Mouse (Mus musculus) brain, embryonic 14.5 days (tissue): Measurements from ENCODE around the gene Olfr679. TPM values are rescaled to one million over a fixed set of nuclear protein-coding genes. Genes with fewer than 3 reads are reported as not detected.
"Not testable (repeated sequence)": the region's sequence is repeated elsewhere in the genome, so short reads cannot be mapped to it uniquely, and the experiment has no call there.

Experiments used
- DNase-seq: peaks from one replicate; pipeline ENCODE4 v3.0.0-alpha.2; 2011; ENCODE audit warnings: low read depth
- CTCF ChIP-seq: fragments of 200-500 bp; IDR thresholded peaks from 2 replicates; pipeline ENCODE4 v1.5.1; 2012; ENCODE audit warnings: inconsistent platforms, mild to moderate bottlenecking, moderate library complexity, borderline replicate concordance; ENCODE audit not compliant: insufficient read depth, insufficient read length; ENCODE audit errors: extremely low read depth
- POLR2A ChIP-seq: fragments of 200-500 bp; IDR thresholded peaks from 2 replicates; pipeline ENCODE4 v1.6.1; 2012; ENCODE audit warnings: mild to moderate bottlenecking, inconsistent platforms, borderline replicate concordance; ENCODE audit not compliant: poor library complexity, insufficient read depth, insufficient read length, severe bottlenecking; ENCODE audit errors: extremely low read depth
- polyA plus RNA-seq: library from polyadenylated mRNA; depleted of rRNA; stranded (reverse); fragments of >200 nt; gene quantifications from 2 replicates; pipeline ENCODE4 v1.2.3, GENCODE M21; 2012; rRNA removed

Gene Olfr679
- not detected in 2 replicates for polyA plus RNA-seq

GRCm38 (mm10) chr7:105080905-105081304 lies at the start of gene Olfr679:
TSS of gene Olfr679 (plus strand) at chr7:105081205.
- TF ChIP-seq POLR2A: no peak
- TF ChIP-seq CTCF: no peak
- DNase-seq: no peak

GRCm38 (mm10) chr7:105032398-105032797 lies 48.6 kb upstream of the Olfr679 start, which contains the start of gene Olfr676:
TSS of gene Olfr676 (plus strand) at chr7:105032698.
- DNase-seq: no peak
- TF ChIP-seq CTCF (no peak), POLR2A (no peak)

GRCm38 (mm10) chr7:105033836-105034235 lies 47.2 kb upstream of the Olfr679 start:
- peak; percentile 4 for DNase-seq
- TF ChIP-seq CTCF: peak; percentile 16; the same call in 1 of the 2 replicates

GRCm38 (mm10) chr7:105058951-105059350 lies 22.1 kb upstream of the Olfr679 start:
- TF ChIP-seq POLR2A (no peak), CTCF (no peak)
- peak; percentile 16 for DNase-seq

GRCm38 (mm10) chr7:105064175-105064574 lies 16.8 kb upstream of the Olfr679 start, which contains the start of gene Olfr678:
TSS of gene Olfr678 (plus strand) at chr7:105064475.
- TF ChIP-seq POLR2A (no peak), CTCF (no peak)
- no peak for DNase-seq

- not testable (repeated sequence) for DNase-seq
Observed at GRCm38 (mm10) chr7:105092717-105093116, 11.7 kb downstream of the Olfr679 start, which contains the start of gene Olfr680-ps1. TSS of gene Olfr680-ps1 (minus strand) at chr7:105092817.

- TF ChIP-seq POLR2A (no peak), CTCF (no peak)
- DNase-seq: no peak
Observed at GRCm38 (mm10) chr7:105116536-105116935, 35.5 kb downstream of the Olfr679 start, which contains the start of gene Olfr681. TSS of gene Olfr681 (plus strand) at chr7:105116836.

Other genes with a start within 250 kb of the Olfr679 start
- gene Usp17lb, start 238.6 kb upstream of the Olfr679 start, polyA plus RNA-seq: not detected in 2 replicates
- not detected in 2 replicates for gene Usp17la, start 224.2 kb upstream of the Olfr679 start, polyA plus RNA-seq
- gene Olfr665, start 203.2 kb upstream of the Olfr679 start, polyA plus RNA-seq: not detected in 2 replicates
- gene Olfr666, start 185.3 kb upstream of the Olfr679 start, polyA plus RNA-seq: not detected in 2 replicates
- gene Olfr667, start 159.7 kb upstream of the Olfr679 start, polyA plus RNA-seq: not detected in 2 replicates
- gene Olfr668, start 153.1 kb upstream of the Olfr679 start, polyA plus RNA-seq: not detected in 2 replicates
- gene Olfr669, start 147.0 kb upstream of the Olfr679 start, polyA plus RNA-seq: not detected in 2 replicates
- not detected in 2 replicates for gene Olfr670, start 118.6 kb upstream of the Olfr679 start, polyA plus RNA-seq
- not detected in 2 replicates for gene Olfr671, start 102.1 kb upstream of the Olfr679 start, polyA plus RNA-seq
- gene Olfr672, start 79.2 kb upstream of the Olfr679 start, polyA plus RNA-seq: not detected in 2 replicates
- not detected in 2 replicates for gene Olfr675, start 52.7 kb upstream of the Olfr679 start, polyA plus RNA-seq
- gene Olfr676, start 48.5 kb upstream of the Olfr679 start, polyA plus RNA-seq: not detected in 2 replicates
- not detected in 2 replicates for gene Olfr677, start 29.8 kb upstream of the Olfr679 start, polyA plus RNA-seq
- gene Olfr678, start 16.7 kb upstream of the Olfr679 start, polyA plus RNA-seq: not detected in 2 replicates
- not detected in 2 replicates for gene Olfr680-ps1, start 11.6 kb downstream of the Olfr679 start, polyA plus RNA-seq
- gene Olfr681, start 35.6 kb downstream of the Olfr679 start, polyA plus RNA-seq: not detected in 2 replicates
- not detected in 2 replicates for gene Olfr683, start 65.8 kb downstream of the Olfr679 start, polyA plus RNA-seq
- not detected in 2 replicates for gene Olfr684, start 82.4 kb downstream of the Olfr679 start, polyA plus RNA-seq
- not detected in 2 replicates for gene Olfr685, start 104.8 kb downstream of the Olfr679 start, polyA plus RNA-seq
- gene Olfr686, start 126.3 kb downstream of the Olfr679 start, polyA plus RNA-seq: not detected in 2 replicates
- gene Olfr688, start 206.9 kb downstream of the Olfr679 start, polyA plus RNA-seq: not detected in 2 replicates
- not detected in 2 replicates for gene Olfr689, start 230.0 kb downstream of the Olfr679 start, polyA plus RNA-seq